Mouse (Mus musculus) neutrophil, adult 65 days (primary cell): ENCODE data around the gene Gm10778. TPM values are rescaled to one million over a fixed set of nuclear protein-coding genes. Genes with fewer than 3 reads are reported as not detected.

Experiments used
- total RNA-seq: library from RNA; stranded (reverse); gene quantifications from 2 replicates; pipeline ENCODE4 v1.2.4, GENCODE M21; 2023

Gene Gm10778
- 0.35 TPM in 1 of 2 replicates, not detected in the other for total RNA-seq

GRCm38 (mm10) chr10:81648803-81649775, at the start of gene Gm10778:
Gm10778 (plus strand) TSS chr10:81649059.

GRCm38 (mm10) chr10:81600738-81601203, 48.1 kb upstream of the Gm10778 start, which contains the start of gene Tle6:
Tle6 (minus strand) TSS chr10:81601073.

GRCm38 (mm10) chr10:81605974-81606751, 42.7 kb upstream of the Gm10778 start, which contains the start of gene BC025920:
BC025920 (plus strand) TSS chr10:81606270.

GRCm38 (mm10) chr10:81626994-81627835, 21.6 kb upstream of the Gm10778 start, which contains the start of gene Sirt6:
Sirt6 (minus strand) TSS chr10:81627797.

GRCm38 (mm10) chr10:81628390-81628789, 20.5 kb upstream of the Gm10778 start, which contains the start of gene Ankrd24:
Ankrd24 (plus strand) TSS chr10:81628540.

GRCm38 (mm10) chr10:81704531-81705301, 55.9 kb downstream of the Gm10778 start, which contains the start of gene Zfp433:
Zfp433 (plus strand) TSS chr10:81704825.

Other genes starting within 250 kb of the Gm10778 start
- 60.2 and 61.9 TPM in 2 replicates for gene Nfic, start 193.4 kb upstream of the Gm10778 start, total RNA-seq
- not detected in 2 replicates for gene Celf5, start 166.3 kb upstream of the Gm10778 start, total RNA-seq
- gene Ncln, start 152.7 kb upstream of the Gm10778 start, total RNA-seq, result 94.5 and 145 TPM in 2 replicates
- gene S1pr4, start 148.9 kb upstream of the Gm10778 start, total RNA-seq, result 74.1 and 98.5 TPM in 2 replicates
- 27.7 and 31.6 TPM in 2 replicates for gene Gna15, start 124.8 kb upstream of the Gm10778 start, total RNA-seq
- gene Gna11, start 103.9 kb upstream of the Gm10778 start, total RNA-seq, result 6.3 and 7.7 TPM in 2 replicates
- gene Aes, start 89.6 kb upstream of the Gm10778 start, total RNA-seq, result 259 and 315 TPM in 2 replicates
- 0.95 and 1.5 TPM in 2 replicates for gene Tle2, start 74.5 kb upstream of the Gm10778 start, total RNA-seq
- gene Tle6, start 48.0 kb upstream of the Gm10778 start, total RNA-seq, result 2.5 and 3.8 TPM in 2 replicates
- gene BC025920, start 42.8 kb upstream of the Gm10778 start, total RNA-seq, result 0.69 and 0.82 TPM in 2 replicates
- gene Sirt6, start 21.3 kb upstream of the Gm10778 start, total RNA-seq, result 9.8 and 10.9 TPM in 2 replicates
- gene Ankrd24, start 20.5 kb upstream of the Gm10778 start, total RNA-seq, result 0.25 and 0.52 TPM in 2 replicates
- 1.5 and 5.1 TPM in 2 replicates for gene Zfp433, start 55.8 kb downstream of the Gm10778 start, total RNA-seq
- gene Gm3055, start 122.1 kb downstream of the Gm10778 start, total RNA-seq, result not detected in 2 replicates
- 0.38 and 0.39 TPM in 2 replicates for gene Gm4767, start 163.1 kb downstream of the Gm10778 start, total RNA-seq
- gene Gm32687, start 214.9 kb downstream of the Gm10778 start, total RNA-seq, result 1.3 TPM in 1 of 2 replicates, not detected in the other